Mouse (Mus musculus): ENCODE measurements at regions not wholly inside any gene's neighbourhood (a gene's known extent, or its start where the extent isn't known, plus 50 kb on each side); places are given as distances from the start of the nearest gene placed in this dataset.

DNA sequence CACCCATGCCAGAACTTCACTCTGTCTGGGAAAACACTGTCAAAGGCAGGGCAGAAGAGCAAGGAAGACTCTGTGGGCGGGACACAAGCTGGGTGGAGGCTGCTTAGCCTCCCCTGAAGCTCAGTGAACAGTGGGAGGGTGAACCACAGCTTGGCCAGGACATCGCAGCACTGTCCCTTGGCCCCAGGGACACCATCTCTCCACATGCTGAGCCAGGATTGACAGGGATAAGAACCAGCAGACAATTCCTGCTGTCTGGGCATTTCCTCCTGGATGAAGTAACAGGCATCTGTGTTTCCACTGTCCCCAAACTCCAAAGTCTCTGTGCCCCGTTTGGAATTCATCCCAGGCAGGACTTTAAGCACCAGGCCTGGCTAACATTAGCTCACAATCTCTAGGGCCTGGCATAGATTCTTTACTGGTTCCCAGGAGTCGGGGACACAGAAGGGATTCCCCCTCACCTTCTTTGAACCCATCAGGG, 148.3 kb upstream of the Zmiz1 start:
- H3K4me1 ChIP-seq (replicated peaks; ENCODE audit: control insufficient read depth, insufficient read depth, low read length), result peaks cover 23% of the 10 kb centered on the region
- H3K36me3 ChIP-seq (ENCODE audit: control insufficient read depth, insufficient read depth), result no peaks in the 10 kb centered on the region
- no peak overlapping the region for H3K4me2 ChIP-seq (replicated peaks; ENCODE audit: low read depth)
- no peaks in the 10 kb centered on the region for H3K27me3 ChIP-seq (replicated peaks; ENCODE audit: control insufficient read depth, insufficient read depth, low read length)
- H3K9ac ChIP-seq (ENCODE audit: low read depth, low read length), result no peak overlapping the region
- H3K4me3 ChIP-seq (ENCODE audit: low read depth, low read length), result no peak overlapping the region
- H3K27ac ChIP-seq (ENCODE audit: low read depth, low read length), result no peak overlapping the region
- 59% methylated on average over 4 of the region's 4 CpGs for WGBS
- TF ChIP-seq CTCF (IDR thresholded peaks at IDR 0.05; ENCODE audit: low read depth), result no peak
- ATAC-seq, result no peak
- H3K9me3 ChIP-seq (ENCODE audit: control insufficient read depth), result no peaks in the 10 kb centered on the region

DNA sequence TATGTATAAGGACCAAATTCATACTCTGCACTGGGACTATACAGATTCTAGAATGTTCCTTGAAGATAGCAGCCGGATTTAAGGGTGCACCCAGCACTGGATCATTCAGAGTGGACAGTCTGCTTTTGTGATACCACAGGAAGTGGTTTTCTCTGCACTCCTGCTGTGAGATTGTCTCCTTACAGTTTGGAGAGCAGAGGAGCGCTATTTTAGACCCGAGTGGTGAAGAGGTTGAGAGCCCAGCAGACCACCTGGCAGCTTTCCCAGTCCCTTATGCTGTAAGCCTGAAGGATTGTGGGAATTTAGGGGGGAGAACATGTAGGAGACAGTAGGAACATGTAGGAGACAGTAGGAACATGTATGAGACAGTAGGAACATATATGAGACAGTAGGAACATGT, 147.5 kb upstream of the Zmiz1 start:
- Histone ChIP-seq H3K4me2 (replicated peaks; ENCODE audit: low read depth) (no peak overlapping the region), H3K9ac (ENCODE audit: low read depth, low read length) (no peak overlapping the region), H3K4me1 (replicated peaks; ENCODE audit: control insufficient read depth, insufficient read depth, low read length) (peaks cover 22% of the 10 kb centered on the region), H3K9me3 (ENCODE audit: control insufficient read depth) (no peaks in the 10 kb centered on the region), H3K4me3 (ENCODE audit: low read depth, low read length) (no peak overlapping the region), H3K27me3 (replicated peaks; ENCODE audit: control insufficient read depth, insufficient read depth, low read length) (no peaks in the 10 kb centered on the region), H3K27ac (ENCODE audit: low read depth, low read length) (no peak overlapping the region), H3K36me3 (ENCODE audit: control insufficient read depth, insufficient read depth) (no peaks in the 10 kb centered on the region)
- ATAC-seq, result no peak
- 52% methylated on average over 3 of the region's 3 CpGs for WGBS
- TF ChIP-seq CTCF (IDR thresholded peaks at IDR 0.05; ENCODE audit: low read depth), result peak; percentile 31

DNA sequence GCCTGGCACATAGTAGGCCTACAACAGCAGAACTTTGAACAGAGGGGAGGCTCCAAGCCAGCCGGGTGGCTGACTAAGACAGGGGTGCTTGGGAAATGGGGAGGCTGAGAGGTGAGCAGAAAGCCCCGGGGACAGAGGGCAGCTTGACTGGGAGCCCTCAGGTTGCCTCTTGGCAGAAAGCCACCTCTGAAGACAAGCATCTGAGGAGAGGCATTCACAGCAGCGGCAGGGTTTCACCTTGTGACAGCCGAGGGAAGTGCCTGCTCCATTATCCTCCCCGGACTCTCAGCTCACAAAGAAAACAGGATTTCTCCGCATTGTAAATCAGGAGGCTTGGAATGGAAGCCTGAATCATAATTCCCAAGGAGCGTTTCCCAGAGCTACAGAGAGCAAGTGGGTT, 146.8 kb upstream of the Zmiz1 start:
- no peaks in the 10 kb centered on the region for H3K27me3 ChIP-seq (replicated peaks; ENCODE audit: control insufficient read depth, insufficient read depth, low read length)
- peaks cover 16% of the 10 kb centered on the region for H3K4me1 ChIP-seq (replicated peaks; ENCODE audit: control insufficient read depth, insufficient read depth, low read length)
- no peaks in the 10 kb centered on the region for H3K36me3 ChIP-seq (ENCODE audit: control insufficient read depth, insufficient read depth)
- H3K4me3 ChIP-seq (ENCODE audit: low read depth, low read length), result no peak overlapping the region
- TF ChIP-seq CTCF (IDR thresholded peaks at IDR 0.05; ENCODE audit: low read depth), result peak; percentile 56
- ATAC-seq, result no peak
- 20% methylated on average over 7 of the region's 7 CpGs for WGBS
- H3K4me2 ChIP-seq (replicated peaks; ENCODE audit: low read depth), result no peak overlapping the region
- H3K9me3 ChIP-seq (ENCODE audit: control insufficient read depth), result no peaks in the 10 kb centered on the region
- H3K27ac ChIP-seq (ENCODE audit: low read depth, low read length), result no peak overlapping the region
- H3K9ac ChIP-seq (ENCODE audit: low read depth, low read length), result no peak overlapping the region

DNA sequence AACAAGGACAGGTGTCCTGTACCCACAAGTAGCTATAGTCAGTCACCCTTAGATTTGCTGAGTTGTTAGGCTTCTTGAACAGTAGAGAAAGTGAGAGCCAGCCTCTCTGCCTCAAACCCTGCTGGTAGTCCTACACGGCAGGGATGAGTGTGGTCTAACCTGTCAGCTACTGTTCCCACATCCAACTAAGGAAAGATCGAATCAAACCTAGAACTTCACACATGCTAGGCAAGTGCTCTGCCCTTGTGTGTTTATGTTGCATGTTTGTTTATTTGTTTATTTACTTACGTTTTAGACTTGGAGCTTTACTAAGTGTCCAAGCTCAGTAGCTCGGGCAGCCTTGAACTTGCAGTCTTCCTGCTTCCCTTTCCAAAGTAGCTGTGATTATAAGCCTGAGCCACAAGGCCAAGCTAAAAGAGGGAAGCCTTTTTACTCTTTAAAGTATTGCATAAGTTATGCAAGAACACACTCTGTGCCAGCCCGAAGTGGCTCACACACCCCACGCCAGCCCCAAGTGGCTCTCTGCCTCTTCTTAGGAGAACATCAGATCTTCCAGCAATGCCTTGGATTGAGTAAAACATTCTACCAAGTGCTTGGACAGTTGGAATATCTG, 146.1 kb upstream of the Zmiz1 start:
- H3K4me3 ChIP-seq (ENCODE audit: low read depth, low read length), result no peak overlapping the region

DNA sequence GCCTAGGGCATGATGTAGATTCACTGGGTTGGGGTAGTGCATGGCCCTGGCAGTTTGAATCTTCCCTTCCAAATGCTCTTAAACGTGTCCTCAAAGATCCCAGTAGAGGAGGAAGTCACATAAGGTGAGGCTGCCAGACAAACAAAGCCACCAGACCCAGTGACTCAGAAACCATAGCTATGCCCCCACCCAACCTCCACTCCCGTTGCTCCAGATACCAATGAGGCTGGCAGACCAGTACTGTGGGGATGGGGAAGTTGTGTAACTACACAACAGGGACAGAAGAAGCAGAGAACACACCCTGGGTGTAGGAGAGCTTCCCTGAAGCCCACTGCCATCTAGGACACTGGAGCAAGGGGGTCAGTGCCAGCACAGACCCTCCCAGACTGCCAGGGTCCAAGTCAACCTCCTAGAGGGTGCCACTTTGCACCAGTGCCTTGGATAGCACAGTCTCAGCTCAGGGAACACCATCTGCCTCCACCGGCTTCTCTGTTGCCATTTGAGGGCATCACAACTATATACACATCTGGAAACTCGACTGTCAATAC, 145.2 kb upstream of the Zmiz1 start:
- no peak for TF ChIP-seq CTCF (IDR thresholded peaks at IDR 0.05; ENCODE audit: low read depth)
- 57% methylated on average over 4 of the region's 4 CpGs for WGBS

More for the DNA sequence above, 146.1 kb upstream of the Zmiz1 start:
- no peaks in the 10 kb centered on the region for H3K27me3 ChIP-seq (replicated peaks; ENCODE audit: control insufficient read depth, insufficient read depth, low read length)
- H3K27ac ChIP-seq (ENCODE audit: low read depth, low read length), result no peak overlapping the region
- H3K4me1 ChIP-seq (replicated peaks; ENCODE audit: control insufficient read depth, insufficient read depth, low read length), result peaks cover 14% of the 10 kb centered on the region
- WGBS, result 74% methylated on average over 6 of the region's 6 CpGs
- ATAC-seq, result no peak
- no peak overlapping the region for H3K9ac ChIP-seq (ENCODE audit: low read depth, low read length)
- no peak for TF ChIP-seq CTCF (IDR thresholded peaks at IDR 0.05; ENCODE audit: low read depth)
- no peaks in the 10 kb centered on the region for H3K36me3 ChIP-seq (ENCODE audit: control insufficient read depth, insufficient read depth)
- no peak overlapping the region for H3K4me2 ChIP-seq (replicated peaks; ENCODE audit: low read depth)
- H3K9me3 ChIP-seq (ENCODE audit: control insufficient read depth), result no peaks in the 10 kb centered on the region

DNA sequence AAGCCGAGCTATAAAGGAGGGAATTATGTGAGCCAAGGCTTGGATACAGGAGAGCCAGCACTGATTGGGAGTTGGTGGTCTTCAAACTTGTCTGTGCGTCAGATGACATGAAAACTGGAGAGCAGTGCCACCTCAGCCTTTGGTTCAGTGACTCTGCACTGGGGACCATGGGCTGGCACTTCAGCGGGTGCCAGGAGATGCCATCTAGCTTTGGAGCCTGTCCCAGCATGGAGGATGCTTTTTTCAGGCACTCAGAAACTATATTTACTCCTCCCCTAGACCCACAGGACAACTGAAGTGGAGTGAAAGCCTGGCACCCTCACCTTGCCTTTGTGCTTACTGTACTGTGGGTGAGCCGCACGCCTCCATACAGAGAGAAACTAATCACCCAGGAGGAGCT, 142.5 kb upstream of the Zmiz1 start:
- Histone ChIP-seq H3K36me3 (ENCODE audit: control insufficient read depth, insufficient read depth) (no peaks in the 10 kb centered on the region), H3K4me2 (replicated peaks; ENCODE audit: low read depth) (no peak overlapping the region), H3K9ac (ENCODE audit: low read depth, low read length) (no peak overlapping the region), H3K4me1 (replicated peaks; ENCODE audit: control insufficient read depth, insufficient read depth, low read length) (peaks cover 6% of the 10 kb centered on the region), H3K27me3 (replicated peaks; ENCODE audit: control insufficient read depth, insufficient read depth, low read length) (no peaks in the 10 kb centered on the region), H3K4me3 (ENCODE audit: low read depth, low read length) (no peak overlapping the region), H3K27ac (ENCODE audit: low read depth, low read length) (no peak overlapping the region), H3K9me3 (ENCODE audit: control insufficient read depth) (no peaks in the 10 kb centered on the region)
- WGBS, result 95% methylated on average over 5 of the region's 5 CpGs
- no peak for TF ChIP-seq CTCF (IDR thresholded peaks at IDR 0.05; ENCODE audit: low read depth)
- ATAC-seq, result no peak

More for the DNA sequence above, 145.2 kb upstream of the Zmiz1 start:
- H3K36me3 ChIP-seq (ENCODE audit: control insufficient read depth, insufficient read depth), result no peaks in the 10 kb centered on the region
- H3K9me3 ChIP-seq (ENCODE audit: control insufficient read depth), result no peaks in the 10 kb centered on the region
- ATAC-seq, result no peak
- no peak overlapping the region for H3K9ac ChIP-seq (ENCODE audit: low read depth, low read length)
- H3K4me1 ChIP-seq (replicated peaks; ENCODE audit: control insufficient read depth, insufficient read depth, low read length), result peaks cover 7% of the 10 kb centered on the region
- H3K4me2 ChIP-seq (replicated peaks; ENCODE audit: low read depth), result no peak overlapping the region
- H3K4me3 ChIP-seq (ENCODE audit: low read depth, low read length), result no peak overlapping the region
- H3K27me3 ChIP-seq (replicated peaks; ENCODE audit: control insufficient read depth, insufficient read depth, low read length), result no peaks in the 10 kb centered on the region
- H3K27ac ChIP-seq (ENCODE audit: low read depth, low read length), result no peak overlapping the region

All from intestine, postnatal 0 days (tissue).